Mouse (Mus musculus) limb, embryonic 13.5 days (tissue): ENCODE data around the gene Abca5. TPM values are rescaled to one million over a fixed set of nuclear protein-coding genes. Genes with fewer than 3 reads are reported as not detected.
"Not testable (repeated sequence)": the region's sequence is repeated elsewhere in the genome, so short reads cannot be mapped to it uniquely, and the experiment has no call there.

Source experiments
- ATAC-seq: fragments of 200-750 bp; cut with Nextera tagmentation; 2 replicates; pipeline ENCODE4 v1.8.0; 2017; ENCODE audit warnings: low read depth, moderate number of reproducible peaks, moderate TSS enrichment; ENCODE audit not compliant: low FRiP score
- H3K27ac ChIP-seq: fragments of 300-500 bp; sonication (generic); 2 replicates; pipeline ENCODE4 v1.5.1; 2015; ENCODE audit warnings: inconsistent platforms, mild to moderate bottlenecking, moderate library complexity
- H3K27me3 ChIP-seq: fragments of 300-500 bp; sonication (generic); 2 replicates; pipeline ENCODE4 v1.6.1; 2015; ENCODE audit warnings: mild to moderate bottlenecking, inconsistent platforms
- H3K36me3 ChIP-seq: fragments of 300-500 bp; sonication (generic); 2 replicates; pipeline ENCODE4 v1.6.1; 2015; ENCODE audit warnings: inconsistent platforms, mild to moderate bottlenecking, moderate library complexity
- H3K4me1 ChIP-seq: fragments of 300-500 bp; sonication (generic); 2 replicates; pipeline ENCODE4 v1.6.1; 2015; ENCODE audit warnings: inconsistent platforms
- H3K4me2 ChIP-seq: fragments of 300-500 bp; sonication (generic); replicated peaks from 2 replicates; pipeline ENCODE4 v1.6.1; 2015; ENCODE audit warnings: inconsistent platforms, mild to moderate bottlenecking, moderate library complexity
- H3K4me3 ChIP-seq: fragments of 300-500 bp; sonication (generic); 2 replicates; pipeline ENCODE4 v1.5.1; 2015; ENCODE audit warnings: moderate library complexity, mild to moderate bottlenecking, inconsistent platforms
- H3K9ac ChIP-seq: fragments of 300-500 bp; sonication (generic); 2 replicates; pipeline ENCODE4 v1.6.1; 2015; ENCODE audit warnings: mild to moderate bottlenecking, inconsistent platforms
- H3K9me3 ChIP-seq: fragments of 300-500 bp; sonication (generic); 2 replicates; pipeline ENCODE4 v1.6.1; 2016; ENCODE audit warnings: inconsistent platforms
- WGBS: fragments of 180-500 bp; shearing (Covaris S2); methylation state at CpG from one replicate; pipeline ENCODE4 v1.1.7; 2015; 5-methylcytosine and 5-hydroxymethylcytosine counted together
- polyA plus RNA-seq: library from polyadenylated mRNA; unstranded; fragments of >200 nt; fragmentation: Nextera tagmentation; extraction: Ambion mirVana; gene quantifications from 2 replicates; pipeline ENCODE4 v1.2.1, GENCODE M21; 2015

Abca5 gene
- polyA plus RNA-seq, 1 experiment from 2014 or later: 6.5 TPM

DNA sequence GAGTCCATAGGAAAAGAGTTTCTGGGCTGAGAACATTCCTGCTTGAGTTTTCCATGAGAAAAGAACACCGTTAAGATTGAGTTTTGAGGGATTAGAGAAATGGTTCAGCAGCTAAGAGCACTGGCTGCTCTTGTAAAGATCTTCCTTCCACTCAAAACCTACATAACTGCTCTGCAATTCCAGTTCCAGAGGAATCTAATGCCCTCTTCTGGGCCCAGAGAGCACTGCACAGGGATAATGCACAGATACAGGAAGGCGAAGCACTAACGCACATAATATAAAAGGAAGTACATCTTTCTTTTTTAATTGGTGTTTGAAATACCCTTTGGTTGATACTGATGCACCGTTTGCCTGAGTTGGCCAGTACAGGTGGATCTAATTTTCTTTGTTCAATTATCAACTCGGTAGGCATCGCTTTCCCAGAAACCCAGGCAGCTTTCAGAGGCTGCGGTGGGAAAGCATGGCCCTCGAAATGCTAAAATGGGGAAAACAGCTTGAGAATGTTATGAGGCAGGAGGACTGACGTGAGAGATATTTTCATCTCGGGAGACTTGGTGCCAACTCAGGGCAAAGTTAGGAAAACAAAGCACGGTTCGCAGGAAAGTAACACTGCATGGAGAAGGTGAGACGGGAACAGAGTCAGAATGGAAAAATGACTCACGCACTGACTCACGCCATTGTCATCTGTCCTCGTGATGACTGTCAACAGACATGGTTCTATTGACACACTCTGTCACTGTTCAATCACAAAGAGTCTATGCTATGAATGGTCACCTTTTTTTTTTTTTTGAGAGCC lies 20.4 kb upstream of the Abca5 start:
- H3K36me3 ChIP-seq: no peaks in the 10 kb centered on the region
- no peak overlapping the region for H3K27ac ChIP-seq
- H3K9ac ChIP-seq: no peak overlapping the region
- H3K27me3 ChIP-seq: no peaks in the 10 kb centered on the region
- 66% methylated on average over 16 of the region's 16 CpGs for WGBS
- H3K4me1 ChIP-seq: no peaks in the 10 kb centered on the region
- no peak for ATAC-seq
- H3K4me2 ChIP-seq: no peak overlapping the region
- H3K4me3 ChIP-seq: no peak overlapping the region
- H3K9me3 ChIP-seq: no peaks in the 10 kb centered on the region

DNA sequence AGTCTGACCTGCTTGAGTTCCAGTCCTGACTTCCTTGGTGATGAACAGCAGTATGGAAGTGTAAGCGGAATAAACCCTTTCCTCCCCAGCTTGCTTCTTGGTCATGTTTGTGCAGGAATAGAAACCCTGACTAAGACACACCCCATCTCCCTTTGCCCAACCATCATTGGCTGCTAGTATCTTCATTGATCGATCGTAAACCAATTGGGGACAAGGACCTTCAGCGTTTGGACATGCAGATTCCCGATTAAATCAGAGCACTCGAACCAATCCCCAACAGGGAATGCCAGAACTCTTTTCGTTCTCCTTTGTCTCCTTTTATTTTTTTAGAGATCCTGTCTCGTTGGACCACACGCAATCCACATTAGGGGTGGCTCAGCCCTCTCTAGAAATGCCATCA lies 17.6 kb upstream of the Abca5 start:
- H3K4me3 ChIP-seq, H3K4me2 ChIP-seq, H3K36me3 ChIP-seq, H3K27me3 ChIP-seq, ATAC-seq, H3K4me1 ChIP-seq, H3K27ac ChIP-seq, H3K9me3 ChIP-seq, H3K9ac ChIP-seq: not testable (repeated sequence)
- 84% methylated on average over 9 of the region's 9 CpGs for WGBS

DNA sequence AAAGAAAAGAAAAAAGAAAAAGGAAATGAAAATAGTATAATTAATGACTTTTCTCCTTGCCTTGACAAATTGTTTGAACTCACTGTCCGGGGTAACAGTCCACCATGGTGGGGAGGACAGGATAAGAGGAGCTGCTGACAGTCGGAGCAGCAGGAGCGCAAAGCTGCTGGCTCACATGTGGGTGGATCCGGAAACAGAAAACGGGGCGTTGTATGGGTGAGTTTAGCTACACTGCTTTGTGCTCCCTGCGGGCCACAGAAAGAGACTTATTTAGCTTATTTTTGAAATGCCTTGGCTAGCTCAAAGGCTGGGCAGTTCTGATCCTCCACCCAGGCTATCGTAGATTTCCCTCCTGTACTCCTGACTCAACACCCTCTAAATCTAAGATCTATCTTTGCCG lies 16.7 kb upstream of the Abca5 start:
- no peak overlapping the region for H3K9ac ChIP-seq
- no peak overlapping the region for H3K27ac ChIP-seq
- no peak overlapping the region for H3K4me3 ChIP-seq
- WGBS: 84% methylated on average over 9 of the region's 9 CpGs
- H3K9me3 ChIP-seq: no peaks in the 10 kb centered on the region
- no peaks in the 10 kb centered on the region for H3K36me3 ChIP-seq
- no peak overlapping the region for H3K4me2 ChIP-seq
- no peak for ATAC-seq
- no peaks in the 10 kb centered on the region for H3K27me3 ChIP-seq
- H3K4me1 ChIP-seq: no peaks in the 10 kb centered on the region

DNA sequence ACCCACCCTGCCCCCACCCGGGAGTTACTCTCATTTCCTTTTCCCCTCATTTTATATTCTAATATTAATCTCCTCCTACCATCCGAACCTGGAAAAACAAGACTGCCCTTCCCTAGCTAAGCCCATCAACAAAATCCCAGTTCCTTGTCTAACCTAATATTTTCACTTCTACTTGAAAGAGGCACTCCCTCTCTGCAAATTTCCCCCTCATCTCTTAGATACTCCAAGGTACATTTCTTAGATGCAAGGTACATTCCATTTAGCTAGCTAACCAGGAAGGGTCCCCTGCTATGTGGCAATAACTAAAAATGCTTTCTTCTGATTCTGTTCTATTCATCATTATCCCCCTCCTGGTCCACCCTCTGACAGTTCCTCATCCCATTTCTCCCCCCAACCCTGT lies 10.7 kb upstream of the Abca5 start:
- Histone ChIP-seq H3K9ac (no peak overlapping the region), H3K4me2 (no peak overlapping the region), H3K27ac (no peak overlapping the region), H3K4me3 (no peak overlapping the region), H3K27me3 (0 out of 2 replicates have a peak, but pooled peaks cover 2% of the 10 kb centered on the region), H3K4me1 (no peaks in the 10 kb centered on the region), H3K9me3 (no peaks in the 10 kb centered on the region), H3K36me3 (no peaks in the 10 kb centered on the region)
- no peak for ATAC-seq
- 81% methylated on average over 2 of the region's 2 CpGs for WGBS

DNA sequence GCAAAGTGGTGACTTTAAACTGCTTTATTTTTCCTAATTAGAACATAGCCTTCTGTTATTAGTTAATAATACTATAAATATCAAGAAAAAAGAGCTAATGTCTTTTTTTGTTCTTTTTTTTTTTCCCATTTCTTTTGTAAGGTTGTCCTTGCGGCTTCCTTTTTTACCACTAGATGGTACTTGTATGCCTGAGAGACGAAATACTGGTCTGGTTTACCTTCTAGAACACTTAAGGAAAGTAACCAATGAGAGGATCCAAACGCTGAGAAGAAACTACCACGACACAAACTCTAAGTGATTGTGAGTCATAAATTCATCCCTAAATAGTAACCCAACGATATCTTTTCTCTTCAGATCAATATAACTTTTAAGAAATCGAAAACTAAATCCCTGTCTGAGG lies 10.3 kb upstream of the Abca5 start:
- Histone ChIP-seq H3K4me1 (no peaks in the 10 kb centered on the region), H3K9me3 (no peaks in the 10 kb centered on the region), H3K27me3 (0 out of 2 replicates have a peak, but pooled peaks cover 2% of the 10 kb centered on the region), H3K4me2 (no peak overlapping the region), H3K27ac (no peak overlapping the region), H3K36me3 (no peaks in the 10 kb centered on the region), H3K9ac (no peak overlapping the region), H3K4me3 (no peak overlapping the region)
- ATAC-seq: no peak
- WGBS: 62% methylated on average over 6 of the region's 6 CpGs

DNA sequence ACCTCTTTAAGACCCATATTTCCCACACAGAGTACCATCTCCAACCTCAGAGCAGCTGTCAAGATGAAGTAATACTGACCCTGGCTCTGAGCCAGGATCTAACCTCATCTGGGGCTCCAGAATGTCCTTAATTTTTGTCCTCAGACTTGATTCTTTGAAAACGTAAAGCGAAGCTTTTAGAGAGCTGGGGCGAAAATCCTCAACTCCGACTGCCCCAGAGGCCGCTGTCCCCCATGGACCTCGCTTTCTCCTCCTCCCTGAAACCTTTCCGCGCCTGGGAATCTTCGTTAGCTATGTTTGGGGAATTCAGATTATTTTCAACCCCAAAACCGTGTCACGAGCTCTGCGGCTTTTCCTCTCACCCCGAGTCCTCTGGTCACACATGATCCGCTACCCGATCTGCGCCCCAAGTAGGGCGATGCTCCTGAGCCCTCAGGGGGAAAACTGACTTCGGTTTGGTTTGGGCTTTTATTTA lies 665 bp downstream of the Abca5 start:
- no peak overlapping the region for H3K27ac ChIP-seq
- ATAC-seq: peak; percentile 17; the same call in 1 of the 2 replicates
- peaks cover 10% of the 10 kb centered on the region for H3K4me1 ChIP-seq
- peak overlapping the region; percentile 74 for H3K9ac ChIP-seq
- H3K9me3 ChIP-seq: no peaks in the 10 kb centered on the region
- peaks cover 32% of the 10 kb centered on the region for H3K27me3 ChIP-seq
- no peaks in the 10 kb centered on the region for H3K36me3 ChIP-seq
- under 1% methylated on average over 18 of the region's 18 CpGs for WGBS
- peak overlapping the region; percentile 76 for H3K4me3 ChIP-seq
- peak overlapping the region; percentile 70 for H3K4me2 ChIP-seq

GRCm38 (mm10) chr11:110330093-110330492 lies 7.4 kb downstream of the Abca5 start:
- no peak overlapping the region for H3K4me2 ChIP-seq
- H3K9me3 ChIP-seq: no peaks in the 10 kb centered on the region
- 75% methylated on average over 6 of the region's 6 CpGs for WGBS
- peaks cover 20% of the 10 kb centered on the region; the same call in 1 of the 2 replicates for H3K27me3 ChIP-seq
- H3K27ac ChIP-seq: no peak overlapping the region
- H3K4me1 ChIP-seq: peaks cover 16% of the 10 kb centered on the region
- no peak overlapping the region for H3K4me3 ChIP-seq
- H3K36me3 ChIP-seq: no peaks in the 10 kb centered on the region
- ATAC-seq: no peak
- H3K9ac ChIP-seq: no peak overlapping the region

DNA sequence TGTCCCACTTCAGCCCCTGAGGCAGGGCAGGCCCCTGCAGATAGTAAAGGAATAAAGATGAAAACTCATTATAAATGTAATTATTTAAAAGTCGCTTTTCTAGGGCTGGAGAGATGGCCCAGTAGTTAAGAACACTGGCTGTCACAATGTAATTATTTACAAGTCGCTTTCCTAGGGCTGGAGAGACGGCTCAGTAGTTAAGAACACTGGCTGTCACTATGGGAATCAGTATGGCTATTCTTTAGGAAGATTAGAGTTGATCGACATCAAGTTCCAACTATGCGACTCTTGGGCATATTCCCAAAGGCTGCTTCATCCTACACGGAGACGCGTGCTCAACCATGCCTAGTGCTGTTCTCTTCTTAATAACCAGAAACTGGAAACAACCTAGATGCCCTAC lies 15.2 kb downstream of the Abca5 start:
- Histone ChIP-seq H3K9me3 (no peaks in the 10 kb centered on the region), H3K27me3 (no peaks in the 10 kb centered on the region), H3K36me3 (no peaks in the 10 kb centered on the region), H3K4me1 (no peaks in the 10 kb centered on the region), H3K4me2 (no peak overlapping the region), H3K9ac (no peak overlapping the region), H3K27ac (no peak overlapping the region), H3K4me3 (no peak overlapping the region)
- ATAC-seq: no peak
- 88% methylated on average over 8 of the region's 8 CpGs for WGBS

GRCm38 (mm10) chr11:110306475-110307168 lies 30.9 kb downstream of the Abca5 start:
- H3K4me2 ChIP-seq: no peak overlapping the region
- no peak for ATAC-seq
- 83% methylated on average over 12 of the region's 12 CpGs for WGBS
- H3K9ac ChIP-seq: no peak overlapping the region
- H3K27ac ChIP-seq: no peak overlapping the region
- no peaks in the 10 kb centered on the region for H3K9me3 ChIP-seq
- no peak overlapping the region for H3K4me3 ChIP-seq
- H3K27me3 ChIP-seq: no peaks in the 10 kb centered on the region
- no peaks in the 10 kb centered on the region for H3K4me1 ChIP-seq
- H3K36me3 ChIP-seq: no peaks in the 10 kb centered on the region

GRCm38 (mm10) chr11:110303411-110303810 lies 34.1 kb downstream of the Abca5 start:
- Histone ChIP-seq H3K9ac (no peak overlapping the region), H3K4me2 (no peak overlapping the region), H3K4me1 (no peaks in the 10 kb centered on the region), H3K36me3 (no peaks in the 10 kb centered on the region), H3K9me3 (no peaks in the 10 kb centered on the region), H3K4me3 (no peak overlapping the region), H3K27me3 (no peaks in the 10 kb centered on the region), H3K27ac (no peak overlapping the region)
- 18% methylated on average over 3 of the region's 3 CpGs for WGBS
- ATAC-seq: no peak

- no peak for ATAC-seq
- Histone ChIP-seq H3K4me2 (no peak overlapping the region), H3K36me3 (peaks cover 4% of the 10 kb centered on the region; the same call in 1 of the 2 replicates), H3K9ac (no peak overlapping the region), H3K9me3 (no peaks in the 10 kb centered on the region), H3K4me1 (no peaks in the 10 kb centered on the region), H3K4me3 (no peak overlapping the region), H3K27ac (no peak overlapping the region), H3K27me3 (no peaks in the 10 kb centered on the region)
- WGBS: 89% methylated on average over 13 of the region's 13 CpGs
These were observed 39.5 kb downstream of the Abca5 start for GRCm38 (mm10) chr11:110297917-110298533.

DNA sequence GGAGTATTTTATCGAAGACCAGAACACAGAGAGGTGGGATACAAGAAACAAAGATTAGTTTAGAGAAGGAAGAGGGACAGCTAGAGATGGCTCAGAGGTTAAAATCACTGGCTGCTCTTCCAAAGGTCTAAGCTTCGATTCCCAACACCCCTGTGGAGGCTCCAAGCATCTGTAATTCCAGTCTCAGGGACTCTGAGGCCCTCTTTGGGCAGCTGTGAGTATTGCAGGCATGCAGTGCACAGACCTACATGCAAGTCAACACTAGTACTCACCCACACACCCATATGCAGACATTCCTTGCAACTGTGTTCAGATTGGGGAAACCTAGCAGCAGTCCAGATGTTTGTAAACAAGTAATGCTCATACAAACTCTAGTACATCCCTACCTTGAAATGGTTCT lies 46.9 kb downstream of the Abca5 start:
- peaks cover 8% of the 10 kb centered on the region for H3K4me1 ChIP-seq
- no peak overlapping the region for H3K27ac ChIP-seq
- no peak overlapping the region for H3K4me2 ChIP-seq
- no peaks in the 10 kb centered on the region for H3K27me3 ChIP-seq
- no peak for ATAC-seq
- H3K9ac ChIP-seq: no peak overlapping the region
- no peaks in the 10 kb centered on the region for H3K9me3 ChIP-seq
- H3K36me3 ChIP-seq: no peaks in the 10 kb centered on the region
- 71% methylated on average over 2 of the region's 2 CpGs for WGBS
- no peak overlapping the region for H3K4me3 ChIP-seq
